Mouse (Mus musculus): ENCODE results near the gene Usp17lb. TPM values are rescaled to one million over a fixed set of nuclear protein-coding genes. Genes with fewer than 3 reads are reported as not detected.
"Not testable (repeated sequence)": the region's sequence is repeated elsewhere in the genome, so short reads cannot be mapped to it uniquely, and the experiment has no call there.

The Usp17lb gene
- polyA plus RNA-seq, 1 experiment, result 0.20 TPM

DNA sequence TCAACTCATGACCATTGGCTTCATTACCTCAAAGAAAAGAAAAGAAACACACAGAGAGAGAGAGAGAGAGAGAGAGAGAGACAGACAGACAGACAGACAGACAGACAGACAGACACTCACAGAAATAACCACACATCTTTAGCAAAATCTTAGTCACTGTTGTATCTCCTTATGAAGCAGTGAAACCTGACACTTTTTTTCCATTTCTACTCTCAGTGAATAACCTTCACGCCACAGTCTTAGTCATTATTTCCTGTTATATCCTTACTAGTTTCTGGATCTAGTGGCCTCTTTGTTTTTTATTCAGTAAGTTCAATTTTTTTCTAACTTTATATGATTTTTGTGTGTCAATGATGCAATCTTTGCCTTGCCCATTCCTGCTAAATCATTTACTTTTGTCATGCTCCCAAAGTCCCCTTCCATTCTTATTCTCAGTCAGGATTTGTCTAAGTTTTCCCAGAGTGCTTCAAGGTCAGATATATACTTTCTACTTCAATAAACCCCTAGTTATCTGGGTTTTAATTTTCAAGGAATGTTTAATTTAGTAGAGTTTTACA is 1.4 kb upstream of the Usp17lb start:
- no peak overlapping the region for H3K4me3 ChIP-seq
- no peak overlapping the region for H3ac ChIP-seq (ENCODE audit: control insufficient read depth, insufficient read length)
- TF ChIP-seq REST (IDR thresholded peaks at IDR 0.05; ENCODE audit: insufficient read depth, insufficient read length) (no peak), POLR2AphosphoS2 (IDR thresholded peaks at IDR 0.05; ENCODE audit: insufficient read length, low read depth) (no peak), CEBPB (IDR thresholded peaks at IDR 0.05; ENCODE audit: insufficient read depth, poor library complexity, severe bottlenecking) (peak; percentile 67; the same call in 1 of the 2 replicates)
- no peaks in the 10 kb centered on the region for H3K36me3 ChIP-seq (ENCODE audit: control insufficient read depth, insufficient read depth)
- no peak overlapping the region for H3K4me2 ChIP-seq (ENCODE audit: low read depth)
- H3K27me3 ChIP-seq (ENCODE audit: control insufficient read depth, insufficient read depth, insufficient read length), result no peaks in the 10 kb centered on the region
- no peaks in the 10 kb centered on the region for H3K79me2 ChIP-seq (ENCODE audit: control insufficient read depth, insufficient read depth)

DNA sequence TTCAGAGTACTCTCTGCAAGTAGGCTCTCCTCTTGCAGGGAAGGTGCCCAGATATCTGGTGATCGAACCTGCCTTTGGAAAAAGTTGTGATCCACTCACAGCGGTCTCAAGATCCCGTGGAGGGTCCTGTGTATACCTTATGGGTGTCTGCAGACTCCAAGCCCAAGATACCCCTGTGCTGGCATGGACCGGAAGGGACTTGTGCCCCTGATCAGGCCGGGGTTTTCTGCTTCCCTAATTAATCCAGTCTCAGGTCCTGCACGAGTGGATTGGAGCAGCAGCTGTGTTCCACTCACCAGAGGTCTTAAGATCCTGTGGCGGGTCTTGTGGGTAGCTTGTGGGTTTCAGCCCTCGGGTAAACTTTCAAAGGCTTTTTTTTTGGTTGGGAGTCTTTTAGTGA is 32.1 kb downstream of the Usp17lb start:
- not testable (repeated sequence) for H3K4me2 ChIP-seq (ENCODE audit: low read depth); H3K4me3 ChIP-seq; H3K79me2 ChIP-seq (ENCODE audit: control insufficient read depth, insufficient read depth); H3K36me3 ChIP-seq (ENCODE audit: control insufficient read depth, insufficient read depth); H3ac ChIP-seq (ENCODE audit: control insufficient read depth, insufficient read length); H3K27me3 ChIP-seq (ENCODE audit: control insufficient read depth, insufficient read depth, insufficient read length)

DNA sequence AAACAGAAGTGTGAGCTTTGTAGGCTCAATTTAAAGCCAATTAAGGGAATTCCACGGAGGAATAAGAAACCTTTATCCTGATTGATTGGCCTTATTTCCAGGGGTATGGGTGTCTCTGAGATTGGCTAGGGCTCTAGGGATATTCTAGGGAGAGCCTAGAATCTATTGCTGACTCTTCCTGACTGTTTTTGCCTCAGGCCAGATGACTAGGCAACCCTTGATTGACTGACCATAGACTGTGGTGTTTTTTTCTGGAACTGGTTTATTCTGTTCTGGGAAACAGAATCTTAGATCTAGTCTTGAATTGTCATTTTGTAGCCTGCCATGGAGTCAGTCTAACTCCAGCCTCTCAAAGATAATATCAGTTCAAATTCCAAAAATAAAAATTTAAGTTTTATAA is 51.6 kb downstream of the Usp17lb start:
- TF ChIP-seq TCF12 (IDR thresholded peaks at IDR 0.05; ENCODE audit: insufficient read depth, poor library complexity, severe bottlenecking) (no peak), E2F4 (IDR thresholded peaks at IDR 0.05; ENCODE audit: insufficient read depth) (no peak), CEBPB (IDR thresholded peaks at IDR 0.05; ENCODE audit: insufficient read depth, poor library complexity, severe bottlenecking) (no peak), REST (IDR thresholded peaks at IDR 0.05; ENCODE audit: insufficient read depth, insufficient read length) (no peak), TCF3 (IDR thresholded peaks at IDR 0.05; ENCODE audit: insufficient read length, low read depth) (no peak), POLR2AphosphoS2 (IDR thresholded peaks at IDR 0.05; ENCODE audit: insufficient read length, low read depth) (no peak), MYOD1 (IDR thresholded peaks at IDR 0.05; ENCODE audit: control insufficient read depth in 1 of 3, insufficient read length in 2 of 3, low read depth in 2 of 3) (no peak), MAX (IDR thresholded peaks at IDR 0.05; ENCODE audit: low read depth) (no peak), SRF (IDR thresholded peaks at IDR 0.05; ENCODE audit: control insufficient read depth, insufficient read length, low read depth) (no peak), POLR2A (IDR thresholded peaks at IDR 0.05; ENCODE audit: insufficient read length, low read depth) (no peak), MYOG (IDR thresholded peaks at IDR 0.05; ENCODE audit: control insufficient read depth in 1 of 3, insufficient read depth in 1 of 3, insufficient read length in 2 of 3, low read depth in 2 of 3) (no peak), USF1 (IDR thresholded peaks at IDR 0.05; ENCODE audit: low read depth) (no peak)
- no peak overlapping the region for H3K4me3 ChIP-seq
- H3K79me2 ChIP-seq (ENCODE audit: control insufficient read depth, insufficient read depth), result no peaks in the 10 kb centered on the region
- no peak overlapping the region for H3K4me2 ChIP-seq (ENCODE audit: low read depth)
- H3K36me3 ChIP-seq (ENCODE audit: control insufficient read depth, insufficient read depth), result no peaks in the 10 kb centered on the region
- H3K27me3 ChIP-seq (ENCODE audit: control insufficient read depth, insufficient read depth, insufficient read length), result no peaks in the 10 kb centered on the region
- H3ac ChIP-seq (ENCODE audit: control insufficient read depth, insufficient read length), result no peak overlapping the region

Other genes with a start within 250 kb of the Usp17lb start
- gene Olfr655, start 240.8 kb downstream of the Usp17lb start, polyA plus RNA-seq (2012; fragmentation: generic; extraction: Trizol), result not detected
- not detected for gene Olfr656, start 228.6 kb downstream of the Usp17lb start, polyA plus RNA-seq (2012; fragmentation: generic; extraction: Trizol)
- gene Olfr657, start 217.8 kb downstream of the Usp17lb start, polyA plus RNA-seq (2012; fragmentation: generic; extraction: Trizol), result not detected
- gene Olfr658, start 195.3 kb downstream of the Usp17lb start, polyA plus RNA-seq (2012; fragmentation: generic; extraction: Trizol), result not detected
- gene Olfr659, start 175.8 kb downstream of the Usp17lb start, polyA plus RNA-seq (2012; fragmentation: generic; extraction: Trizol), result not detected
- gene Olfr661, start 156.1 kb downstream of the Usp17lb start, polyA plus RNA-seq (2012; fragmentation: generic; extraction: Trizol), result not detected
- gene Usp17le, start 65.1 kb downstream of the Usp17lb start, polyA plus RNA-seq (2012; fragmentation: generic; extraction: Trizol), result 0.56 TPM
- 5.3 TPM for gene Usp17la, start 14.4 kb upstream of the Usp17lb start, polyA plus RNA-seq (2012; fragmentation: generic; extraction: Trizol)
- not detected for gene Olfr665, start 35.4 kb upstream of the Usp17lb start, polyA plus RNA-seq (2012; fragmentation: generic; extraction: Trizol)
- not detected for gene Olfr666, start 53.3 kb upstream of the Usp17lb start, polyA plus RNA-seq (2012; fragmentation: generic; extraction: Trizol)
- gene Olfr667, start 78.9 kb upstream of the Usp17lb start, polyA plus RNA-seq (2012; fragmentation: generic; extraction: Trizol), result not detected
- gene Olfr668, start 85.5 kb upstream of the Usp17lb start, polyA plus RNA-seq (2012; fragmentation: generic; extraction: Trizol), result not detected
- not detected for gene Olfr669, start 91.6 kb upstream of the Usp17lb start, polyA plus RNA-seq (2012; fragmentation: generic; extraction: Trizol)
- gene Olfr670, start 120.0 kb upstream of the Usp17lb start, polyA plus RNA-seq (2012; fragmentation: generic; extraction: Trizol), result not detected
- not detected for gene Olfr671, start 136.5 kb upstream of the Usp17lb start, polyA plus RNA-seq (2012; fragmentation: generic; extraction: Trizol)
- not detected for gene Olfr672, start 159.4 kb upstream of the Usp17lb start, polyA plus RNA-seq (2012; fragmentation: generic; extraction: Trizol)
- gene Olfr675, start 185.9 kb upstream of the Usp17lb start, polyA plus RNA-seq (2012; fragmentation: generic; extraction: Trizol), result not detected
- not detected for gene Olfr676, start 190.1 kb upstream of the Usp17lb start, polyA plus RNA-seq (2012; fragmentation: generic; extraction: Trizol)
- gene Olfr677, start 208.8 kb upstream of the Usp17lb start, polyA plus RNA-seq (2012; fragmentation: generic; extraction: Trizol), result not detected
- not detected for gene Olfr678, start 221.9 kb upstream of the Usp17lb start, polyA plus RNA-seq (2012; fragmentation: generic; extraction: Trizol)
- gene Olfr679, start 238.6 kb upstream of the Usp17lb start, polyA plus RNA-seq (2012; fragmentation: generic; extraction: Trizol), result not detected

All from myocyte (in vitro differentiated cells).